Mouse (Mus musculus) liver, embryonic 14.5 days (tissue): ENCODE measurements around the gene Dlgap3.

Experiments
- CTCF ChIP-seq: IDR thresholded peaks from 2 replicates; pipeline ENCODE4 v1.5.1; 2016; ENCODE audit warnings: antibody characterized with exemption, low read depth, control low read depth
- EP300 ChIP-seq: IDR thresholded peaks from 2 replicates; pipeline ENCODE4 v1.6.1; 2016; ENCODE audit warnings: antibody characterized with exemption, low read depth

DNA sequence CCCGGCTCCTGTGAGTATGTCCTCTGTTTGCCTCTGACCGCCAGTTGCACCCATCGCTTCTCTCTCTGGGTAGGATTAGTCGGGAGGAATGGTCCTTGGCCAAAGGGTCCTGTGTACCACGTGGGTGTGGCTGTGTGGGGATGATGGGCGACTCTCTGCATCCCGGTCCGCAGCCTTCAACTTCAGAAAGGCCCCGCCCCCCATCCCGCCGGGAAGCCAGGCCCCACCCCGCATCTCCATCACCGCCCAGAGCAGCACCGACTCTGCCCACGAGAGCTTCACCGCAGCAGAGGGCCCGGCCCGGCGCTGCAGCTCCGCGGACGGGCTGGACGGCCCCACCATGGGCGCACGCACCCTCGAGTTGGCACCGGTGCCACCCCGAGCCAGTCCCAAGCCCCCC lies 45.5 kb downstream of the Dlgap3 start:
- no peak for TF ChIP-seq EP300
- TF ChIP-seq CTCF: no peak
